Mouse (Mus musculus): Measurements from ENCODE around the gene Trim44. TPM values are rescaled to one million over a fixed set of nuclear protein-coding genes. Genes with fewer than 3 reads are reported as not detected.

The Trim44 gene
- total RNA-seq, 4 experiments from 2014 or later = 175 to 199 (median 188) TPM

GRCm38 (mm10) chr2:102291533-102291932 is 116.1 kb downstream of the Trim44 start:
- DNase-seq (ENCODE audit: low spot score in 2 of 2) = no peak

DNA sequence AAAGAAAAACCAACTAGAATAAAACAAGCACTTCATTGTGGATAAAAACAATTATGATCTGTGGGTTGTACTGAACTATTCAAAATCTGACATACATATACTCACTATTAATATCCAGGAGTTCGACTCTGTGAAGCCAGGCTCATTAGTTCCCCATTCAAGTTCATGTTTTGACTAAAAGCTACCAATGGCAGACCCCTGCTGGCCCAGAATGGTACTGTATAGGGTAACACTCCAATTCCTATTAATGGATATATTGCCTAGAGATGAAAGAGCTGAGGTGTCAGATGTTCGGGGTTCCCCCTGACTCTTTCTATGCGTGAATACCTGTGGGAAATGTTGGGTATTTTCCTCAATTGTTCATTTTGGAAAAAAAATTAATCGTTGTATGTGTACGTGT is 117.6 kb downstream of the Trim44 start:
- DNase-seq (ENCODE audit: low spot score in 2 of 2) = no peak

- DNase-seq (ENCODE audit: low spot score in 2 of 2) = no peak
Measured at GRCm38 (mm10) chr2:102288676-102289075, 119.0 kb downstream of the Trim44 start.

- DNase-seq (ENCODE audit: low spot score in 2 of 2) = no peak
Measured at GRCm38 (mm10) chr2:102287369-102287768, 120.3 kb downstream of the Trim44 start.

- DNase-seq (ENCODE audit: low spot score in 2 of 2) = no peak
Measured at GRCm38 (mm10) chr2:102282081-102282480, 125.5 kb downstream of the Trim44 start.

- no peak for DNase-seq (ENCODE audit: low spot score in 2 of 2)
Measured at GRCm38 (mm10) chr2:102279779-102280178, 127.8 kb downstream of the Trim44 start.

DNA sequence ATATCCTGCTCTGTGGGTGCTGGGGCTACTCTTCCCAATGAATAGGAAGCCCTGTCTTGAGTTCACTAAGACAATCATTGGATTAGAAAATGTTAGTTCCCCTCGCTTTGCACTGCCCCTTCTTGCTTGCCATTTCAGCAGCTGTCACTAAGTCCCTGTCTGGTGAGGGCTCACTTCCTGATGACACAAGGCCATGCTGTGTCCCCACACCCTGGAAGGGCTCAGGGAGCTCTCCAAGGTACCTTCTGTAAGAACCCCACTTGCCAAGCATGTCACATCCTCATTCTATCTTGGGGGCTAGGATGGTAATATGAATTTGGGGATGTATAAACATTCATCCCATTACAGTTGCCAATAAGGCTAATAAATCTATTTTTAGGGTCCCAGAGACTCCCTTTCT is 129.7 kb downstream of the Trim44 start:
- DNase-seq (ENCODE audit: low spot score in 2 of 2) = no peak

DNA sequence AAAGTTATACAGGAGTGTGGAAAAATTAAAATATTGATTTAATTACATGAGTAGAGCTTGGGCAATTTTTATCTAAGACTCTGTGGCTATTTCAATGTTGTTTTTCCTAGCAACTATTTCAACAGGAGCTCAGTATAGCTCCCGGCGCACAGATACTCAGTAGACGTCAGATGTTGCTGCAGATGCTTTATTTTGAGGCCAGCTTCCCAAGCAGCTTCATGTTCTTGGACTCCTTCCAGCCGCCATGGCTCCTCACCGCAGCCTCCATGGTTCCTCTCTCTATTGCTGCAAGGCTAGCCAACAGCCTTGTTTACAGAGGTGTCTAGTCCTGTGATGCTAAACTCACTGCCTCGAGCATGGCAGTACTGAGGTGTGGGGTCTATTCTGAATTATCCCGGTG is 134.3 kb downstream of the Trim44 start:
- DNase-seq (ENCODE audit: low spot score in 2 of 2) = no peak

DNA sequence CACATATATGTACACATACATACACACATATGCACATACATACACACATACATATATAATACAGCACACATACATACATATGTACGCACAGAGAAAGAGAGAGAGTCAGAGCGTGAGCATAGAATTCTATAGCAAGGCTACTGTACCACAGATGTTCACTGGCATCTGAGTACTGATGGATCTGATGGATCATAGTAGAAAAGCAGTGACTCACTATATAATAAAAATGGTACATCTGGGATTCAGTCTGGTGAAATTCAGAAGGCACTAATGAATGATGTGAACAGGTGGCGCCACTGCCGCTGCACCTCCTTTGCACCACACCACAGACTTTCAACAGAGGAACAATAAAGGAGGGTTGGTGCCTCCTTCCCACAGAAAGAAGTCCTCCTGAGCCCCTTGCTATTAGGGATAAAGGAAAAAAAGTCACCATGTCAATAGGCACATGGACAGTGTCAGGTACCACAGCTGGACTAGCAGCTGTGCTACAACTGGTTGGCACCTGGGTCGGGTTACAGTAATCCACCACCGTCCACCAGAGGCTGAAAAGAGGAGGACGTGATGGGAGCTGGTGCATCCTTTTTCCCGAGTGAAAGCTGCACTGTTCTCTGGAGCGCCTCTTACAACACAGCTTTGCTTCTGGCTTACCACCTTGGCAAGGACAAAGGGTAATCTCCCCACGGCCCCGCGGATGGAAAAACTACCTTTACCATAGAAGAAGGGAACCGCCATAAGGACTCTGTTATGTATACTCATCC is 139.9 kb downstream of the Trim44 start:
- no peak for DNase-seq (ENCODE audit: low spot score in 2 of 2)

DNA sequence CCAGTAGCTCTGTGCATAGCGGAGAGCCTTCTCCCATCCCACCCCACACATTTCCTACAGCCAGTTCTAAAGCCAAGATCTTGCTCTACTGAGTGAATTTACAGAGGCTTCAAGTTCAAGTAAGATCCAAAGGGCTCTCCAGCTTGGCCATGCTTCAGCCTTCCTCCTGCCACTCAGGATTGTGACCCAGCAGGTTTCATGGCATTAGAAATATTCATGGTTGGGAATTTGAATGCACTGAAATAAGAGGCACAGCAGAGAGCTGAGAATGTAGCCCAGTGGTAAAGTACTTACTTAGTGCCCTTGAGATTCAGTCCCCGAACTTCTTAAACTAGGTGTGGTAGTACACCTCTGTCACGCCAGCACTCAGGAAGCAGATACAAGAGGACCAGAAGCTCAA is 140.7 kb downstream of the Trim44 start:
- no peak for DNase-seq (ENCODE audit: low spot score in 2 of 2)

- no peak for DNase-seq (ENCODE audit: low spot score in 2 of 2)
Measured at GRCm38 (mm10) chr2:102259139-102259538, 148.5 kb downstream of the Trim44 start.

DNA sequence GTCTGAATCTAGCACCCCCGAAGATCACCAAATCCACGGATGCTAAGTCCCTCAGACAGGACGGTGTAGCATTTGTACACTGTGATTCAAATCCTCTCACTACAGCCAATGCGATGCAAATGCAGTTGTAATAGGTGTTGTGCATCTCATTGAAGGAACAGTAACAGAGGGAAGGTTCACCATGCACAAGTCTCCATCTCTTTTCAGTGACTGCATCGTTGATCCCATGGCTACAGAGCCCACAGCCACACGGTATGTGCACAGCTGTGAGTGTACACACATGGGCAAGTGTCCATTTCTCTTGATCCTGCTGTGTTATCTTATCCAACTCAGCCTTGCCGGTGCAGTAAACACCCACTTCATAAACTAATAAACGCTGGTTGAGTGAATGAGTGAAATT is 148.9 kb downstream of the Trim44 start:
- DNase-seq (ENCODE audit: low spot score in 2 of 2) = no peak

DNA sequence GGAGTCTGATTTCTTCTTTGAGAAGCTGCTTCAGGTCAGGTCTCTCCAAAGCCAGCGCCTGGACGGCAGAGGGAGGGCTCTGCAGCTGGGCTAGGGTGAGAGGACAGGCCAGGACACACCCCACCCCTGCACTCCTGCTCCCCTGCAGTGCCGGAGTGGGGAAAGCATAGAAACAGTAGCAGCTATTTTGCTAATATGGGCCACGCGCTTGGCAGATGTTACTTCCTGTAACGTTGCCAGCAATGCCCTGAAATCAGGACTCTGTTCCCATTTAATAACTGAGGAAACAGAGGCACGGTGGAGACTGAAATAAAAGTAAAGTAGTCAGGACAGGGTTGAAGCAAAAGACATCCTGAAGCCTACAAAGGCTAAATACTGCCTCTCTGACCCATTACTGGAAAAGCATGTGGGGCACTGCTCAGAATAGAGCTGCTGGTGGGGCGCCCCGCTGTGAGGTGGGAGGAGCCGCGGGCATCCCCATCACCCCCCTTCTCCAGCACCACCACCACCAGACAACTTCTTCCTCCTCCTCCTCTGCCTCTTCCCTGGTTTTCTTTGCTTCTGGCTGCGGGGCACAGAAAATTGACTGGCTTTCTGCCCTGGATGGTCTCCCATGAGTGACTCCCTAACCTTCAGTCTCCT is 149.5 kb downstream of the Trim44 start:
- no peak for DNase-seq (ENCODE audit: low spot score in 2 of 2)

GRCm38 (mm10) chr2:102256591-102257335 is 150.9 kb downstream of the Trim44 start:
- no peak for DNase-seq (ENCODE audit: low spot score in 2 of 2)

GRCm38 (mm10) chr2:102256100-102256499 is 151.5 kb downstream of the Trim44 start:
- no peak for DNase-seq (ENCODE audit: low spot score in 2 of 2)

- peak in 1 of 2 experiments; percentile 64 for DNase-seq (ENCODE audit: low spot score in 2 of 2)
Measured at GRCm38 (mm10) chr2:102253204-102253603, 154.4 kb downstream of the Trim44 start.

GRCm38 (mm10) chr2:102252651-102253050 is 155.0 kb downstream of the Trim44 start:
- DNase-seq (ENCODE audit: low spot score in 2 of 2) = peak; percentile 22 to 66

Other genes with a start within 250 kb of the Trim44 start
- 10 to 100 TPM; 11.3 to 12.5 (median 12.0) TPM for gene Ldlrad3, start 221.4 kb downstream of the Trim44 start, total RNA-seq (2022)
- 10 to 100 TPM; 49.7 to 56.2 (median 55.1) TPM for gene Fjx1, start 44.7 kb upstream of the Trim44 start, total RNA-seq (2022)
- gene Pamr1, start 142.2 kb upstream of the Trim44 start, total RNA-seq (2022) = 10 to 100 TPM; 37.2 to 51.2 (median 39.9) TPM